Mouse (Mus musculus) 416B (cell line): ENCODE results near the gene Dot1l.
A peak's percentile ranks its signal among the peaks of the same experiment; 100 is the strongest.

Source experiments
- DNase-seq: peaks from one replicate; pipeline ENCODE4 v3.0.0; 2011; ENCODE audit warnings: low read depth

The Dot1l gene

GRCm38 (mm10) chr10:80758651-80759050 lies 3.6 kb downstream of the Dot1l start:
- peak; percentile 63 for DNase-seq

DNA sequence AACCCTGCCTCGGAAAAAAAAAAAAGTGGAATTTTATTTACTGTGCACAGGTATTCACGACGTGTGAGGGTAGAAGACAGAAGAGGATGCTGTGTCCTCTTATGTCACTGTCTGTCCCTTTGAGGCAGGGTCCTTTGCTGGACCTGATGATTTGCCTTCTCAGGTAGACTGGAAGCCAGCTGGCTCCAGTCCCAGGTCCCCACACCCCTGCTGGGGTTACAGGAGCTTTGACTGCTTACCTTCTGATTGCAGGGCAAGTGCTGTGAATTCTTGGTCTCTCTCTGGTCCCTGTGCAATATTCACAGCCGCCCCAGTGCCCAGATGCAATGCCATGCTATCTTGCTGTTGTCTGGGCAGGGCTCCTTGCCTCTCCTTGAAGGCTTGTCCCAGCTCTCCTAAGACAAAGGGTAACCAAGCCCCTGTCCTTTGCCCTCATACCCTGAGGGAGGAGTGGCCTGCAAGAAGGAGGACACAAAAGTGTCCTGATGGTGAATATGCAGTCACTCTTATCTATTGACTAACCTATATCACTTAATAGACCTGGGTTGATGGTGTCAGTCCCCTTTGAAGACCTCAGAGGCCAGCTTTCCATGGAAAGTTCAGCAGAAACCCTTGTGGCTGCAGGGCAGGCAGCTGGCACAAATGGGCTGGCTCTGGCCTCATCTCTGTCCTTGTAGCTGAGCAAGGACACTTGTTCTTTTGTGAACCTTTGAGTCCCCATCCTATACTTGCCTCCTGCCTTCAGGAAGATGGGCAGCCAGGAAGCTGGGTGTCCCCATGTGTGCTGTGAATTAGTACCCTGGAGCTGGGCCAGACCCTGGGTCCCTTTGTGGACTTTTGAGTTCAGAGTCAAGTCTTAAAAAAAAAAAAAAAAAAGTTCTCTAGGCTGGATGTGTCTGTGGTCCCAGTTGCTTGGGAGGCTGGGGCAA lies 5.9 kb downstream of the Dot1l start:
- DNase-seq, result no peak

- no peak for DNase-seq
These were observed 6.8 kb downstream of the Dot1l start for GRCm38 (mm10) chr10:80761821-80762220.

DNA sequence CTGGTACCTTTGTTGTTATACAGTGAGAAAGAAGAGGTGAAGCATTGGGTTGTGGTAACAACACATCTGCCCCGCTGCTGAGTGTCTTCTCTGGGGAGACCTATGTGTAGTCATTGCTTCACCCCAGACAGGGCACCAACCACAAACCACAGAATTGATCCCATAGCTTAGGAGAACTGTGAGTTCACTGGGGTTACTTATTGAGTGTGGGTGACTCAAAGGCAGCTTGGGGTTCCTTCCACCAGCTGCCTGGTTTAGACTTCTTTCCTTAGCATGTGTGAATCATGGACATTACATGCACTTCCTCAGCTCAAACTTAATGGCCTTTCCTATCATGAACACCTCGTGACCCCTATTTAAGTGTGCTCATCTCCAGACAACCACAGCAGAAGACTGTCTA lies 8.5 kb downstream of the Dot1l start:
- DNase-seq, result peak; percentile 88

DNA sequence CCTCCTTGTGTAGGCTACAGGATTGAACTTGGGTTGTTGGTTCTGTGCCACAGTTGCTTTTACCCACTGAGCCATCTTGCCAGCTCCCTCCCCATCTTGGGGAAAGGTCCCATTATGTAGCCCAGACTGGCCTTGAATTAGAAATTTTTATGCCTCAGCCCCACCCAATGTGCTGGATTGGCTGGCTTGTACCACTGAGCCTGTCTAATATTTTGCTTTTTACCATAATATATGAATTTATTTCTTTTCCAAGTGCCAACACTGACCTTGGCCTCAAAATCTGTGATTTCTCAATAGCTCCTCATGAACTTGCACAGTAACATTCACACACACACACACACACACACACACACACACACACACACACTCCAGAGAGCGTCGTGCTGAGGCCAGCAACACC lies 10.7 kb downstream of the Dot1l start:
- no peak for DNase-seq

GRCm38 (mm10) chr10:80766161-80766815 lies 11.3 kb downstream of the Dot1l start:
- DNase-seq, result no peak

DNA sequence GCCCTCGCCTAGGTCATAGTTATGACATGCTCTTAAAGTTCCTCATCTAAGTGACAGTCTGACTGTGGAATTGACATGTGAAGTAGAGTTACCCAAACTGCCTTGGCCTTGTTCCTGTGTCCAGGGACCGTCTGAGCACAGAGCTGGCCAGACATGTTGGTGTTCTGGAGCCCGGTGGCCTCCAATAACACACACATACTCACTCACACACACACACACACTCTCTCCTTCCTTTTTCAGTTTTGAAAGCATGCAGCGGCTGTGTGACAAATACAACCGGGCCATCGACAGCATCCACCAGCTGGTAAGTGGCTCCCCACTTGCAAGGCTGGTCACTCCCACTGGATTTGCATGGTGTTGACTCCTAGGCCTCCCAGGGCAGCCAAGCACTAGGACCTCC lies 13.4 kb downstream of the Dot1l start:
- DNase-seq, result no peak

- no peak for DNase-seq
These were observed 18.8 kb downstream of the Dot1l start for GRCm38 (mm10) chr10:80773816-80774215.

DNA sequence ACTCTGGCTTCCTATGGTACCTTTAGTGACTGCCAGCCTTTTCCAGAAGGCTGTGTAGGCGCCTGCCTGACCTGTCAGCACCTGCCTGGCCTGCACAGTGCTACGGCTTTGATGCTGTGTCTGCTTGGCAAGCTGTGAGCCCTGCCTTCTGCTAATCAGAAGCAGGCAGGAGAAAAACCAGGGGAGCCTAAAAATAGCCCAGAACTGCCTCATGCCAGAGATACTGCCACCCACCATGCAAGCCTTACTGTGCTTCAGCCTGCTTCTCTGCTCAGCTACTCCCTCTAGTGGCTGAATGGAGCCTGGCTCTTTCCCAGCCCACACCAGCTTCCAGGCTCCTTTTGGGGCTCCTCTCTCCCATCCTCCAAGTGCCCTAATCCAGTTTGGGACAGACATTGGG lies 19.5 kb downstream of the Dot1l start:
- DNase-seq, result peak; percentile 77

- no peak for DNase-seq
These were observed 20.0 kb downstream of the Dot1l start for GRCm38 (mm10) chr10:80774981-80775380.

DNA sequence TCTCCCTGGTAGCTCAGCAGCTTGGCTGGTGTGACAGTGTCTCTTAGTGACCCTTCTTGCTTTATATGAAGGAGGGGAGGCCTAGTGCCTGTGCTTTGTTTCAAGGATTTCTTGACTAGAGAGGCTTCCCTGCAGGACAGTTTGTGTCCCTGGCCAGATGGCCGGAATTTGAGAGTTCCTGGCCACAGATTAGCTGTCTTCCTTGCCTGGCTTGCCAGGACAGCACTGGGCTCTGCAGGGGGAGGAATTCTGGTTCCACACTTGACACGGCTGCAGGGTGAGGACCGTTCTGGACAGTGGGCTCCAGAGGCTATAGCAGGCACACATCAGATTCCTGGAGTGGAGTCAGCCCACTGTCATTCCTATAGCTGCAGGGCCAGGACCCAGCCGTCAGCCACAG lies 20.7 kb downstream of the Dot1l start:
- no peak for DNase-seq

DNA sequence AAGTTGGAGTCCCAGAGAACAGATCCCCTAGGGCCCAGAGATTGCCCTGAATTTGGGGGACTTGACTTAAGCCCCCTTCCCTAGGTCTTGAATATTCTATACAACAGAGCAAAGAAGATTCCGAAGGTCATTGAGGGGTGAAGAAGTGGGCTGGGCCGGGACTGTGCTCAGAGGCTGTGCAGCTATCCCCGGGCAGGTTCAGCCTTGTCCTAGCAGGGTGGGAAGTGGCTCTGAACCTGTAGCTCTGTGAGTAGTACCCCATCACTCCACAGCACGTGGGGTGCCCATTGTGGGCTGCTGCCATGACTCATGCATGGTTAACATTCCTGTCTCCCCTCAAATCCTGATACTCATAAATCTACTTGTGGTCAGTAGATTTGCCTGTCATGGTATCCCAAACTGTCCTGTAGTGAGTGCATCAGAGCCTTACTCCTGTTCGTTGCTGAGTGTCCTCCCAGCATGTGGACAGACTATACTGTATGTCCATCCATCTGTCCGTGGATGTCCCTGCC lies 21.4 kb downstream of the Dot1l start:
- no peak for DNase-seq

DNA sequence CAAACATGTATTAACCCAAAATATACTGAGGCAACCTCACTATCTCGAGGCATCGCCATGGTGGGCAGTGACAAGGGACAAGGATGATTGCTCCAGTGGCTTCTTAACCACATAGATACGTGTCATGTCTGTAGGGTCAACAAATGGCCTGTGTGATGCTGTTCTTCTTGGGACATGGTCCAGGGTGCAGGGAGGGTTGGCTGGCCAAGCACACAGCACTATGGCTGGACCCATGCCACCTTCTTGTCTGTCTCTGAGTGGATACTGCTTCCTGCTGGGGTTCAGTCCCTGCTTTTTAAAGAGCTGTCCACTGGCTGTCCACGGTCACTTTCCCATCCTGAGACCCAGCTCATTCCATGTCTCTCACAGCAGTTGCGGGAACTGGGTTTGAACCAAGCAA lies 22.1 kb downstream of the Dot1l start:
- no peak for DNase-seq

- peak; percentile 39 for DNase-seq
These were observed 24.6 kb downstream of the Dot1l start for GRCm38 (mm10) chr10:80779565-80779964.

DNA sequence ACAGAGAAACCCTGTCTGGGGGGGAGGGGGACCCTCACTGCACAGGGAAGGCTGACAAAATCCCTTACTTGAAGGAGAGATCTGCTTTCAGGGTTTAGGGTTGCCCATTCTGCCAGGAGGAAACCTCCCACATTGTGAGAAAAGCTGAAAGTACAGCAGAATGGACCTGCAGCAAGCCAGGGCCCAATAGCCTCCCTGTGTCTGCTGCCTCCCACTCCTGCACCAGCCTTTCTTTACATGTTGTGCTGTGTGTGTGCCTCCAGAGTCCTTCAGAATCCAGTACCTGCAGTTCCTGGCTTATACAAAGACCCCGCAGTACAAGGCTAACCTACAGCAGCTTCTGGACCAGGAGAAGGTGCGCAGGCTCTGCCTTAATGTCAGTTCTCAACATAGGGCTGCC lies 29.3 kb downstream of the Dot1l start:
- DNase-seq, result no peak

GRCm38 (mm10) chr10:80784871-80785270 lies 29.9 kb downstream of the Dot1l start:
- DNase-seq, result no peak

- no peak for DNase-seq
These were observed 31.0 kb downstream of the Dot1l start for GRCm38 (mm10) chr10:80785963-80786362.

- no peak for DNase-seq
These were observed 32.5 kb downstream of the Dot1l start for GRCm38 (mm10) chr10:80787517-80787916.

DNA sequence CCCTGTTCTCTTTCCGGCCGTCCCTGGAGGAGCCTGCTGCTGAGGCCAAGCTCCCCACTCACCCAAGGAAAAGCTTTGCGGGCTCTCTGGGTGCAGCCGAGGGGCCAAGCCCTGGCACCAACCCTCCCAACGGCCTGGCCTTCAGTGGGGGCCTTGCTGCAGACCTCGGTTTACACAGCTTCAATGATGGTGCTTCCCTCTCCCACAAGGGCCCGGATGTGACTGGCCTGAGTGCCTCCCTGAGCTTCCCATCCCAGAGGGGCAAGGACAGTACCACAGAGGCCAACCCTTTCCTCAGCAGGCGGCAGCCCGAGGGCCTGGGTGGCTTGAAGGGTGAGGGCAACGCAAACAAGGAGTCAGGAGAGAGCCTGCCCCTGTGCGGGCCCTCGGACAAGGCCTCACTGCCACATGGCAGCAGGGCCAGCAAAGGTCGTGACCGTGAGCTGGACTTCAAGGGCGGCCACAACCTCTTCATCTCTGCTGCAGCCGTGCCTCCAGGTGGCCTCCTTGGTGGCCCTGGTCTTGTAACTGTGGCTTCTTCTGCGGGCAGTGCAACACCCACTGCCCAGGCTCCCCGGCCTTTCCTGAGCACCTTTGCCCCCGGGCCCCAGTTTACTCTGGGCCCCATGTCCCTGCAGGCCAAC lies 35.9 kb downstream of the Dot1l start:
- no peak for DNase-seq

DNA sequence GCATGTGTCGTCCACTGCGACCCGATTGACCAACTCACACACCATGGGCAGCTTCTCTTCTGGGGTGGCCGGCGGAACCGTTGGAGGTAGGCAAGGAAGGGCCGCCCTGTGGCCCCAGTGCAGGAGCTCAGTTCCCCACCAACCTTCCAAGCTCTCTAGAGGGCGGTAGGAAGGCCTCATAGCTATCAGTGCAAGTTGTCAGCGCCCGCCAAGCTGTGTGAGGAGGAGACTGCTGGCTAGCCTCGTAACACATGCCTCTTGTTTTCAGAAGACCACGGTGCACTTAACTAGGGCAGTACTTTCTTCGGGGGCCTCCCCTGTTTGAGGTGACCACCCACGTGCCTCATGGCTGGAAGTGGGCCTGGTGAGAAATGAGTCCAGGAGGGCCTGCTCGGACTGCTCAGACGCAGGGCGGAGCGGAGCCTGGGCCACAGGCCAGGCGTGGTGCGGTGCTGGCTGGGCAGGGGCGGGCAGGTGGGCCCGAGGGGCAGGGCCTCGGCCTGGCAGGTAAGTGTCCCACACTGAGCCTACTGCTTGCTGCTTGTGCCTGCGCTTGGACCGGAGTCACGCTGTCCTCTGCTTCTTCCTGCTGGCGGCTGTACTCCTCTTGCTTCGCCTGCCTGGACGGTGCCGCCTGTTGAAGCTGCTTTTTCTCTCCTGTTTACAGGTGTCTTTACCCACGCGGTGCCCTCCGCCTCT lies 36.6 kb downstream of the Dot1l start:
- DNase-seq, result no peak

GRCm38 (mm10) chr10:80792175-80793032 lies 37.4 kb downstream of the Dot1l start:
- no peak for DNase-seq
